Mouse (Mus musculus): ENCODE measurements around the gene Gm28308.

- TF ChIP-seq CTCF (IDR thresholded peaks at IDR 0.05; ENCODE audit: extremely low read depth, insufficient read depth, low read length), result no peak
- TF ChIP-seq POLR2A (IDR thresholded peaks at IDR 0.05; ENCODE audit: extremely low read depth, insufficient read depth, low read length), result no peak
Observed at GRCm38 (mm10) chr6:52190410-52190809, 22.7 kb downstream of the Gm28308 start.
